Mouse (Mus musculus) myocyte (in vitro differentiated cells): ENCODE results near the gene Fads3.

Experiments used
- CEBPB ChIP-seq: IDR thresholded peaks from 2 replicates; pipeline ENCODE4 v1.6.1; 2011; ENCODE audit warnings: mild to moderate bottlenecking, moderate library complexity; ENCODE audit not compliant: poor library complexity, insufficient read depth, severe bottlenecking
- E2F4 ChIP-seq: IDR thresholded peaks from one replicate; pipeline ENCODE4 v1.6.1; 2011; ENCODE audit warnings: mild to moderate bottlenecking, control low read depth, moderate library complexity; ENCODE audit not compliant: insufficient read depth
- MYOG ChIP-seq, 3 experiments: IDR thresholded peaks; one replicate each; pipeline ENCODE4 v1.6.1; 2011; ENCODE audit warnings: control low read depth in 2 of 3, low read depth in 2 of 3, mild to moderate bottlenecking in 2 of 3; ENCODE audit not compliant: insufficient read length in 2 of 3, control insufficient read depth in 1 of 3, insufficient read depth in 1 of 3
- POLR2A ChIP-seq: IDR thresholded peaks from one replicate; pipeline ENCODE4 v1.6.1; 2011; ENCODE audit warnings: low read depth, mild to moderate bottlenecking, control low read depth, moderate library complexity; ENCODE audit not compliant: insufficient read length
- POLR2AphosphoS2 ChIP-seq: IDR thresholded peaks from one replicate; pipeline ENCODE4 v1.6.1; 2011; ENCODE audit warnings: low read depth, control low read depth; ENCODE audit not compliant: insufficient read length
- USF1 ChIP-seq: IDR thresholded peaks from one replicate; pipeline ENCODE4 v1.6.1; 2011; ENCODE audit warnings: low read depth, mild to moderate bottlenecking, control low read depth, moderate library complexity

GRCm38 (mm10) chr19:10071166-10071565 is 29.8 kb downstream of the Fads3 start:
- TF ChIP-seq MYOG (IDR thresholded peaks at IDR 0.05; ENCODE audit: control insufficient read depth in 1 of 3, insufficient read depth in 1 of 3, insufficient read length in 2 of 3, low read depth in 2 of 3), result no peak
- no peak for TF ChIP-seq CEBPB
- no peak for TF ChIP-seq POLR2A
- no peak for TF ChIP-seq USF1
- no peak for TF ChIP-seq POLR2AphosphoS2
- TF ChIP-seq E2F4, result no peak
